19 mouse cellular contexts compared by ENCODE assay signal in the genomic region with DNA sequence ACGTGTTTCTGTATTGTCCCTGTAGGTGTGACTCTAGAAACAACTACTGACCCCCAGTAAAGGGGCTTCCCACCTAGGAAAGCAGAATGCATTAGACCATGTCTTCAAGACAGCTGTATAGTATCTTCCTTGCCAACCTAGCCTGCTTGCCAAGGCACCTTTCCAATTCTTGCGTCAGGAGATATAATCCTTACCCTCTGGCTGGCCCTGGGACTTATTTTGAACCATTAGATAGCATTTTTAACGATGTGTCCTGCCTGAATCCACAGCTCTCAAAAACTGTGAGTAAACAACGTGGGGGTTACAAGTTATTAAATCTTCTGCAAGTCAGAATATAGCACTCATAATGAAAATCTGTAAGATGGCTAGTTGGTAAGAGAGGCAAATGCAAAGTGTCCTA.
A peak's percentile ranks its signal among the peaks of the same experiment; 100 is the strongest.
DNase-seq lines count a peak whose midpoint lies in the region; TF ChIP-seq lines count a peak whose summit lies in the region.
"Had no signal": no experiment of that assay in that cellular context is flagged by ENCODE, and none has a peak within 500 bp of the region (broad histone marks: within the 10 kb centered on the region; RNA-seq: fewer than 3 reads in every experiment).

No protein-coding gene starts in this region.

- H3K79me2 ChIP-seq in heart, adult 2 months (replicated peaks; ENCODE audit: control insufficient read depth, insufficient read depth, low read length), result no peaks in the 10 kb centered on the region

- no peak overlapping the region for H3K27ac ChIP-seq in heart, adult 2 months

- no peaks in the 10 kb centered on the region for H3K36me3 ChIP-seq in heart, adult 2 months (ENCODE audit: control insufficient read depth, insufficient read depth, low read length)
- H3K36me3 ChIP-seq: G1E had no signal

- intact Hi-C loops in heart, adult 2 months (cut with DNase I), result no loop called here

- no peaks in the 10 kb centered on the region for H3K27me3 ChIP-seq in heart, adult 2 months (ENCODE audit: control insufficient read depth, insufficient read depth, low read length)
- H3K27me3 ChIP-seq: CH12.LX had no signal

- 66% methylated on average over 4 of the region's 4 CpGs for WGBS in heart, adult 2 months

- no peak overlapping the region for H3K4me3 ChIP-seq in heart, adult 2 months

- peak; percentile 37 to 39 for DNase-seq in cerebellum, postnatal 10 days
- no peak for DNase-seq in cerebellum, postnatal 4 days (ENCODE audit: low spot score in 2 of 2)
- DNase-seq in cerebellum, postnatal 14 days, result peak; percentile 9 to 28
- DNase-seq in cerebellum, adult 9-11 months, result no peak
- peak; percentile 61 for DNase-seq in fat pad, adult 2 months (ENCODE audit: extremely low read depth, low read depth, low spot score)
- peak; percentile 75 for DNase-seq in gonadal fat pad, adult 2 months (ENCODE audit: low read depth)
- no peak for DNase-seq in thymus, postnatal 4 days
- DNase-seq in heart, adult 2 months, result no peak
- DNase-seq: adrenal gland, adult 2 months; adrenal gland, adult 8-10 months; adrenal gland, postnatal 10 days; adrenal gland, postnatal 14 days; adrenal gland, postnatal 25 days; adrenal gland, postnatal 36 days; B cell, adult 2 months; cerebellum, adult 11 months; cerebellum, adult 11-12 months had no signal

- H3K4me1 ChIP-seq in heart, adult 2 months (ENCODE audit: control insufficient read depth, insufficient read depth, low read length), result no peaks in the 10 kb centered on the region

- TF ChIP-seq CTCF in heart, adult 2 months (IDR thresholded peaks at IDR 0.05), result no peak

- TF ChIP-seq EP300 in heart, adult 2 months (IDR thresholded peaks at IDR 0.05; ENCODE audit: insufficient read depth, low read depth, low read length), result no peak

- no peak overlapping the region for H3K9ac ChIP-seq in heart, adult 2 months (ENCODE audit: low read depth, low read length)

- TF ChIP-seq POLR2A in heart, adult 2 months (IDR thresholded peaks at IDR 0.05; ENCODE audit: insufficient read depth, low read depth, low read length), result no peak

Comparison
In these comparisons a context has a peak if more than half of its experiments do, and no peak if none do; other contexts are left out.
1. DNase-seq: peak in cerebellum, postnatal 10 days (2 of 2), cerebellum, postnatal 14 days (2 of 2), fat pad, adult 2 months (single experiment) and gonadal fat pad, adult 2 months (single experiment); none in cerebellum, postnatal 4 days (0 of 2), cerebellum, adult 9-11 months (single experiment), thymus, postnatal 4 days (single experiment) and heart, adult 2 months (0 of 2).